Mouse (Mus musculus): ENCODE measurements at regions not wholly inside any gene's neighbourhood (a gene's known extent, or its start where the extent isn't known, plus 50 kb on each side); places are given as distances from the start of the nearest gene placed in this dataset.

DNA sequence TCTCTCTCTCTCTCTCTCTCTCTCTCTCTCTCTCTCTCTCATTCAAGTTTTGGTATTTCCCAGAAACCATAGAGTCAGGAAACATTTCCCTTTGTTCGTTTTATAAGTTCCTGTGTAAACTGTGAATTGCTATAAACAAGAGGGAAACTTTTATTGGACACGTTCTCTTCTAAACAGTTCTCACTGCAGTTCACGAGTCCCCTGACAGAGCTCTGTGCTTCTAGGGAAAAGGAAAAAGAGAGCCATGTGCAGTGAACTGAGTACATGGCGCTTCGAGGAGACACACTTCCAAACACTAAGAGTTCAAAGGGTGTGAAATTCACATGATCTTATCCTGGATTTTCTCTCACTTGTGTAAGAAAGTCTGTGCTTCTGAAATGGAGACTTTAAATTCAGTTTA is 84.5 kb upstream of the Tars start:
- TF ChIP-seq POLR2A (IDR thresholded peaks at IDR 0.05; ENCODE audit: low read depth, low read length), result no peak
- TF ChIP-seq CTCF (IDR thresholded peaks at IDR 0.05; ENCODE audit: borderline replicate concordance, insufficient read depth, low read length), result no peak
